Mouse (Mus musculus) ES-Bruce4 (cell line): Measurements from ENCODE around the gene Poglut1. TPM values are rescaled to one million over a fixed set of nuclear protein-coding genes. Genes with fewer than 3 reads are reported as not detected.

Experiments
- H3K27ac ChIP-seq: 2 replicates; pipeline ENCODE4 v1.5.1; 2012; ENCODE audit warnings: low read length, inconsistent platforms; ENCODE audit not compliant: insufficient read depth
- H3K27me3 ChIP-seq: 2 replicates; pipeline ENCODE4 v1.6.1; 2012; ENCODE audit warnings: mild to moderate bottlenecking, low read length, inconsistent platforms; ENCODE audit not compliant: control insufficient read depth, poor library complexity, insufficient read depth, severe bottlenecking
- H3K36me3 ChIP-seq: 2 replicates; pipeline ENCODE4 v1.6.1; 2012; ENCODE audit warnings: inconsistent platforms, mild to moderate bottlenecking, low read length, moderate library complexity; ENCODE audit not compliant: control insufficient read depth, poor library complexity, insufficient read depth, severe bottlenecking
- H3K4me1 ChIP-seq: one replicate; pipeline ENCODE4 v1.8.1; 2011; ENCODE audit warnings: low read length; ENCODE audit not compliant: control insufficient read depth, insufficient read depth
- H3K4me3 ChIP-seq: 2 replicates; pipeline ENCODE4 v1.5.1; 2011; ENCODE audit warnings: low read depth, mild to moderate bottlenecking, low read length
- H3K9ac ChIP-seq: 2 replicates; pipeline ENCODE4 v1.6.1; 2012; ENCODE audit warnings: low read depth, mild to moderate bottlenecking, inconsistent platforms; ENCODE audit not compliant: poor library complexity, severe bottlenecking
- H3K9me3 ChIP-seq: replicated peaks from 2 replicates; pipeline ENCODE4 v1.6.1; 2012; ENCODE audit warnings: mild to moderate bottlenecking, low read length, inconsistent platforms; ENCODE audit not compliant: control insufficient read depth, poor library complexity, insufficient read depth, severe bottlenecking
- CTCF ChIP-seq: IDR thresholded peaks from one replicate; pipeline ENCODE4 v1.8.1; 2011; ENCODE audit warnings: low read depth, low read length
- EP300 ChIP-seq: IDR thresholded peaks from 2 replicates; pipeline ENCODE4 v1.6.1; 2011; ENCODE audit warnings: low read depth, low read length; ENCODE audit not compliant: insufficient read depth
- POLR2A ChIP-seq: IDR thresholded peaks from one replicate; pipeline ENCODE4 v1.8.1; 2011; ENCODE audit warnings: low read length; ENCODE audit not compliant: insufficient read depth
- polyA plus RNA-seq: library from polyadenylated mRNA; stranded (reverse); fragments of >200 nt; gene quantifications from 2 replicates; pipeline ENCODE4 v1.2.4, GENCODE M21; 2011; ENCODE audit warnings: low read depth; ENCODE audit not compliant: missing spikeins, insufficient read depth, insufficient read length

Gene Poglut1
- 90.1 and 99.5 TPM in 2 replicates for polyA plus RNA-seq

GRCm38 (mm10) chr16:38549479-38550396 is at the start of gene Poglut1:
Gene Poglut1, minus strand, starts transcription at chr16:38550258.
- peak within 1 kb of the TSS; percentile 95 for H3K4me3 ChIP-seq
- peaks cover 31% of the 10 kb centered on the region for H3K36me3 ChIP-seq
- H3K9me3 ChIP-seq: no peaks in the 10 kb centered on the region
- peak within 1 kb of the TSS; percentile 83 for H3K9ac ChIP-seq
- peak within 1 kb of the TSS; percentile 89 for H3K27ac ChIP-seq
- TF ChIP-seq POLR2A (peak; percentile 21), EP300 (no peak)
- H3K4me1 ChIP-seq: peaks cover 4% of the 10 kb centered on the region
- H3K27me3 ChIP-seq: no peaks in the 10 kb centered on the region

- Histone ChIP-seq H3K27me3 (no peaks in the 10 kb centered on the region), H3K4me1 (peaks cover 3% of the 10 kb centered on the region), H3K36me3 (no peaks in the 10 kb centered on the region), H3K4me3 (no peak overlapping the region), H3K9ac (no peak overlapping the region), H3K9me3 (no peaks in the 10 kb centered on the region), H3K27ac (no peak overlapping the region)
- TF ChIP-seq EP300 (no peak), POLR2A (no peak), CTCF (no peak)
Observed at GRCm38 (mm10) chr16:38598986-38599680, 49.1 kb upstream of the Poglut1 start.

GRCm38 (mm10) chr16:38596651-38597050 is 46.6 kb upstream of the Poglut1 start:
- TF ChIP-seq CTCF (no peak), POLR2A (no peak), EP300 (no peak)
- no peak overlapping the region for H3K27ac ChIP-seq
- peaks cover 10% of the 10 kb centered on the region for H3K36me3 ChIP-seq
- H3K4me3 ChIP-seq: no peak overlapping the region
- H3K4me1 ChIP-seq: no peaks in the 10 kb centered on the region
- no peak overlapping the region for H3K9ac ChIP-seq
- no peaks in the 10 kb centered on the region for H3K9me3 ChIP-seq
- no peaks in the 10 kb centered on the region for H3K27me3 ChIP-seq

- no peak overlapping the region for H3K9ac ChIP-seq
- H3K36me3 ChIP-seq: peaks cover 15% of the 10 kb centered on the region
- H3K9me3 ChIP-seq: no peaks in the 10 kb centered on the region
- TF ChIP-seq POLR2A: no peak
- TF ChIP-seq CTCF: no peak
- no peak for TF ChIP-seq EP300
- no peaks in the 10 kb centered on the region for H3K27me3 ChIP-seq
- H3K27ac ChIP-seq: no peak overlapping the region
- H3K4me3 ChIP-seq: no peak overlapping the region
- no peaks in the 10 kb centered on the region for H3K4me1 ChIP-seq
Observed at GRCm38 (mm10) chr16:38596099-38596498, 46.0 kb upstream of the Poglut1 start.

GRCm38 (mm10) chr16:38594435-38594834 is 44.4 kb upstream of the Poglut1 start:
- no peak overlapping the region for H3K9ac ChIP-seq
- no peak for TF ChIP-seq EP300
- no peak for TF ChIP-seq POLR2A
- TF ChIP-seq CTCF: no peak
- H3K36me3 ChIP-seq: peaks cover 27% of the 10 kb centered on the region
- no peaks in the 10 kb centered on the region for H3K27me3 ChIP-seq
- no peak overlapping the region for H3K27ac ChIP-seq
- H3K4me1 ChIP-seq: no peaks in the 10 kb centered on the region
- no peak overlapping the region for H3K4me3 ChIP-seq
- H3K9me3 ChIP-seq: no peaks in the 10 kb centered on the region
